Comparison of ENCODE assay signal across 8 mouse cellular contexts in the genomic region with DNA sequence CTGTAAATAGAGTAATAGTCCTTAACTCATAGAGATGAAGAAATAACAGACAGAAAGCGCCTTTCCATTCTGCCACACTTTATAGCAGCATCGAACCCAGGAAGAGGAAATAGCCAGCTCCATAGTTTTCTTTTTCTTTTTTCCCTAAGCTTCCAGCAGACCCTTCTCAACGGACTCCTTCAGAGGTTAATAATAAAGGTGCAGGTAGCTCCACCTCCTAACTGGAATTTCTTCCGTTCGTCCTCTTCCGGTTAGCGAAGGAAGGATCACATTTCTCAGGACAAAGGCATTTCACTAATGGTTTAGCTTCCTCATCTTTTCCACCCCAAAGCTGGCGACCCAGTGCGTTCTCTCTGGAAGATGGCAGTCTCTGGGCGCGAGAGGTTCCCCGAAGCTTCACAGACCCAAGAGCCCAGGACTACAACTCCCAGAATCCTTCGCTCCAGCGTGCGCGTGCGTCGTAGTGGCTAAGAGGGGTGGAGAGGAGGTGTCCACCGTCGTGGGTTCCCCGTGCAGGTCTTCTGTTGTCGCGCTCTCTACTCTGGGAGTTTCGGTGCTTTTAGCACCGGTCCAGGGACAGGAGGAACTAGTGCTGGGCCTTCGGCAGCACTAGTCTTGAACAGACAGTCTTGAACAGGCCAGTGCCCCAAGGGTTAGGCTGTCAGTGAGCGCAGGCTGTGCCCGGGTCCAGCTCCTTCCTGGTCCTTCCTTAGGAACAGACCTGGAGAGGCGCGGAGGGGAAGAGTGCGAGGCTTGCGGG. TPM values are rescaled to one million over a fixed set of nuclear protein-coding genes. Genes with fewer than 3 reads are reported as not detected.
A peak's percentile ranks its signal among the peaks of the same experiment; 100 is the strongest.
DNase-seq lines count a peak whose midpoint lies in the region; ATAC-seq and TF ChIP-seq lines count a peak whose summit lies in the region.

Pex26 (plus strand) TSS at position 254 of the 760 bp plus-strand sequence.

- peaks cover 2% of the 10 kb centered on the region; the same call in 1 of the 2 replicates for H3K4me1 ChIP-seq in cortical plate, adult 2 months (ENCODE audit: control insufficient read depth, insufficient read depth, low read length)

- H3K4me3 ChIP-seq in cortical plate, adult 2 months (ENCODE audit: insufficient read depth, low read length) = peak within 1 kb of the TSS; percentile 53

- TF ChIP-seq CTCF in cortical plate, adult 2 months (IDR thresholded peaks at IDR 0.05; ENCODE audit: extremely low read depth, insufficient read depth, low read length) = no peak

- peak within 1 kb of the TSS; percentile 12; the same call in 1 of the 2 replicates for H3K27ac ChIP-seq in cortical plate, adult 2 months (ENCODE audit: insufficient read depth, low read length)

- peak; percentile 84 for TF ChIP-seq POLR2A in cortical plate, adult 2 months (IDR thresholded peaks at IDR 0.05; ENCODE audit: extremely low read depth, insufficient read depth, low read length)

- peak; percentile 86 for DNase-seq in gastrocnemius, postnatal 10 days
- DNase-seq in induced T-regulatory cell, adult 2 months (ENCODE audit: low read depth) = peak; percentile 98
- DNase-seq in left cerebral cortex, adult 9 months (ENCODE audit: low spot score in 2 of 2) = peak; percentile 73 to 93
- DNase-seq in right cerebral cortex, postnatal 14 days = peak; percentile 87
- DNase-seq in urinary bladder, postnatal 36 days (ENCODE audit: low spot score in 2 of 2) = peak; percentile 89 to 92

- peak; percentile 92 for ATAC-seq in activated CD4-positive, CD25-positive, alpha-beta regulatory T cell, adult 4 months
- ATAC-seq in megakaryocyte progenitor cell, adult 5-6 weeks (replicated peaks; ENCODE audit: poor library complexity) = peak; percentile 89

RNA-seq across cellular contexts. Expression of gene Pex26, which starts in this region (rescaled TPM):
- 1 to 10 TPM; 1.9 to 2.1 TPM for polyA plus RNA-seq in activated CD4-positive, CD25-positive, alpha-beta regulatory T cell, adult 4 months (2017; shearing (Covaris generic))
- polyA plus RNA-seq in cortical plate, adult 2 months (2012; rRNA removed) = 15.4 and 15.6 TPM in 2 replicates
- 1 to 10 TPM; 4.0 TPM for total RNA-seq in gastrocnemius, postnatal 10 days (2021)
- total RNA-seq in megakaryocyte progenitor cell, adult 5-6 weeks (2015) = 5.3 and 8.0 TPM in 2 replicates
- 6.7 and 7.9 TPM in 2 replicates for total RNA-seq in megakaryocyte progenitor cell, adult 5-6 weeks (2017)

Comparison
In these comparisons a context has a peak if more than half of its experiments do, and no peak if none do; other contexts are left out.
1. Peak in every context shown above with its lines: DNase-seq, ATAC-seq, H3K4me3 ChIP-seq and H3K27ac ChIP-seq.